Mouse (Mus musculus) lung, postnatal 14 days (tissue): Measurements from ENCODE around the gene Cpa4.
A peak's percentile ranks its signal among the peaks of the same experiment; 100 is the strongest.

ENCODE experiments used
- DNase-seq: peaks from one replicate; pipeline ENCODE4 v3.0.0; 2021

Cpa4 gene

GRCm38 (mm10) chr6:30568069-30568468 lies at the start of gene Cpa4:
Cpa4 (plus strand) TSS chr6:30568369.
- DNase-seq, result no peak

DNA sequence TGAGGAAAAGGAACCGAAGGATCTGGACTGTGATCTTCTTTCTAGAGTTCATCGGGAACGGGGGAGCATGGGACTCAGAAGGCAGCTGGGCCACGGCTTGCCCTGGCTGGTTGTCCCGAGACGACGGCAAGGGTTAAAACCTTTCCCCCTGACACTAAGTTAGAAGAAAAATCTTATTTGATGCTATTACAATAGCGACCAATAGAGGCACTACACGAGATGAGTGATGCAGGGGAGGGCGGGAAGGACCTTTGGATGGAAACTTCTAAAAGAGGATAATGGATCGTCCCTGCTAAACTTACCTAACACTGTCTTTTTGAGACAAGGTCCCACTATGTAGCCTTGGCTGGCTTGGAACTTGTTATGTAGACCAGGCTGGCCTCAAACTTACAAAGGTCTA lies 47.8 kb upstream of the Cpa4 start:
- DNase-seq, result no peak

DNA sequence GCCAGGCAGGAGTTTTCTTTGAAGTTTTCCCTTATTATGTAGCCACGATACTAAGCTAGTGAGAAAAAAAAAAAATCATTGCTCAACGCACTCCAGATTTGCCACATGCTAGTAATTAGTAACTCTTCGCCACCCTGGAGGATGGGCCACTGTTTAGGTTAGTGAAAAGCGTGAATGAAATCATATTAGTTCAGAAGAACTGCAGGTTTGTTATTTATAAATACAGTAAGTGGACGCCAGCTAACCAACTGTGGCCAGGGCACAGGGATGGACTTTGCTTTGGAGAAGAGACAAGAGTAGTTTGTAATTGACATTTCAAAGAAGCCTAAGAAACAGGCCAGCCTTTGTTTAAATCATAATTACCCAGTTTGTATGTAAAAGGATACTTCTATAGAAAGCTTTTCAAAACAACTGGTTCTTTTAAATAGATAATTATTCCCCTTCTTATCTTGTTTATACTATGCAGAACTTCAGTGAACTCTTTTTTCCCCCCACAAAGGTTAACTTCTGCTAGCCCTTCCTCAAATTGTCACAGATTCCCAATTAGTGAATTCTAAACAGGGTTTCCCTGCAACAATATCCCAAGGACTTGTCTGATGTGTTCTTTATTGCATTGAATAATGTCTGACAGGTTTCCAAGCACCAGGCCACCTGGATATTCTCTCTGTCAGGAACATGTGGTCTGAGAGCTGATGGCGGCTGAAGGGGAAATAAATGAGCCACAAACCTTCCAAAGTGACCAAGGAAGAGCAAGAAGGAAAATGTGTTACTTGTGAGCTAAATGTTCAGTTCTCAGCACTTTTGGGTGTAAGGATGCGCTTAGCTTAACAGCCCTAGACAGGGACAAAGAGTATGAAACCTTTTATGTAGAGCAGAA lies 42.5 kb upstream of the Cpa4 start:
- no peak for DNase-seq

- DNase-seq, result no peak
Measured at GRCm38 (mm10) chr6:30526586-30527515, 41.3 kb upstream of the Cpa4 start.

GRCm38 (mm10) chr6:30528800-30529199 lies 39.4 kb upstream of the Cpa4 start:
- no peak for DNase-seq

GRCm38 (mm10) chr6:30535340-30535739 lies 32.8 kb upstream of the Cpa4 start:
- DNase-seq, result peak; percentile 68

GRCm38 (mm10) chr6:30538240-30538639 lies 29.9 kb upstream of the Cpa4 start:
- DNase-seq, result no peak

DNA sequence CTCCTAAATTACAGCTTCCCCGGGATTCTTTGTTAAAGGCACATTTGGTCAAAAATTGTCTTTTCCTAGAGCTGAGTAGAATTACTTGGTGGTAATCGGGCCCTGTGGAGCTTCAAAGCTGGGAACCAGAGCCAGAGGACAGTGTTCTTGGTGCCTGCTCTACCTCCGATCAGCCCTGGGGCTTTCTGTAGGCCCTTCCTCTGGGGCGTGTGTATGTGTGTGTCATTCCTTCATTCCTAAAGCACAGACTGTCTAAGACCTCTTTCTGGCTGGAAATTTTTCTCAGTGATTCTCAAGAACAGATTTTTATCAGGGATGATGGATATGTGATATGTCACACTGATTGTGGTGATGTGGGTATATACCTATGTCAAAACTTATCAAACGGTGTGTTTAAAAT lies 29.4 kb upstream of the Cpa4 start:
- DNase-seq, result no peak

- no peak for DNase-seq
Measured at GRCm38 (mm10) chr6:30541009-30541799, 27.0 kb upstream of the Cpa4 start, which contains the start of gene Cpa2. Cpa2 (plus strand) TSS chr6:30541582.

DNA sequence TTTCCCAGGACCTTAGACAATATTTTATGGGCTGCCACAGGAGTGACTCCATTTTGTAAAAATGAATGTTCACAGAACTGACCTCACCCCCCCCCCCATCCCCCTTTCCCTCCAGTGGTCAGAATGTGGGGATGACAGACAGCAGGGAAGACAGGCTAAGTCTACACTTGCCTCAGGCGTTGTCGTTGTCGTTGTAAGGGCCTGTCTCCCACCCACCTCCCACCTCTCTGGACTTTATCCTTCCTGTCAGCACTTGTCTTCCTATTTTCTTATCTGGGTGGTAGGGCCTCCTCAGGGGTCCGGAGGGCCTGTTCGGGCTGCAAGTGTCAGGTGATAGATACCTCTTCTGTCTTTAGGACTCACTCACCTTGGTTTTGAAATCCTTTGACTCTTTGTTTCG lies 25.9 kb upstream of the Cpa4 start:
- DNase-seq, result no peak

GRCm38 (mm10) chr6:30543077-30543476 lies 25.1 kb upstream of the Cpa4 start:
- DNase-seq, result no peak

DNA sequence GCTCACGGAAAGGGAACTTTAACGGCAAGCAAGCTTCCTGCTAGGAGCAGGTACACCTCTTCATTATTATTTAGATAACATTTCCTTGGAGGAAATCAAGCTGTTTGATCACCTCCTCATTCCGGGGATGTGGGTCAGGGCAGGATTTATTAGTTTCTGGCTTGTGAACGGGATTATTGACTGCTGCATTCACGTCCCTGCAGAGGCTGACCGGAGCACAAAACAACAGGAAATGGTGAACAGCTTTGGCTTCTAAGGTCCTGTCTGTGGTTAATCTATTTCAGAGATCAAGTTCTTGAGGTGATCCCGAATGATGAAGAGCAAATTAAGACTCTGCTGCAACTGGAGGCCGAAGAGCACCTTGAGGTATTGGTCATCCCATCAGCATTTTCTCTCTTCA lies 24.3 kb upstream of the Cpa4 start:
- DNase-seq, result no peak

DNA sequence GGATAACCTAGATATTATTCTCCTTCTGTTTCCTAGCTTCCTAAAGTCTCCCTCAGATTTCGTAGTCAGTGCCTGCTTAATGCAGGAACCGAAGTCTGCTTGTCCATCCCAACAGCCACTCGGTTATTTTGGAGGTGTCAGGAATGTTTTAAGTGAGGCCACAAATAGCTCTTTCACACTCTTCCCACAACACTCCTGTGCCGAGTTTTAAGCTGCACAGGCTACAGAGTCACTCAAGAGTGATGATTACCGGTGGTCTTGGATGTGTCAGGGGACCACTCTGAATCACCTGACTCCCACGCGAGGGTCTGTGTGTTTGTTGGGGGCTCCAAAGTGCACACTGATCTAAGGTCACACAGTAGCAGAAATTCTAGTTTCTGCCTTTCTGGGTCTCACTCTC lies 22.5 kb upstream of the Cpa4 start:
- DNase-seq, result no peak

DNA sequence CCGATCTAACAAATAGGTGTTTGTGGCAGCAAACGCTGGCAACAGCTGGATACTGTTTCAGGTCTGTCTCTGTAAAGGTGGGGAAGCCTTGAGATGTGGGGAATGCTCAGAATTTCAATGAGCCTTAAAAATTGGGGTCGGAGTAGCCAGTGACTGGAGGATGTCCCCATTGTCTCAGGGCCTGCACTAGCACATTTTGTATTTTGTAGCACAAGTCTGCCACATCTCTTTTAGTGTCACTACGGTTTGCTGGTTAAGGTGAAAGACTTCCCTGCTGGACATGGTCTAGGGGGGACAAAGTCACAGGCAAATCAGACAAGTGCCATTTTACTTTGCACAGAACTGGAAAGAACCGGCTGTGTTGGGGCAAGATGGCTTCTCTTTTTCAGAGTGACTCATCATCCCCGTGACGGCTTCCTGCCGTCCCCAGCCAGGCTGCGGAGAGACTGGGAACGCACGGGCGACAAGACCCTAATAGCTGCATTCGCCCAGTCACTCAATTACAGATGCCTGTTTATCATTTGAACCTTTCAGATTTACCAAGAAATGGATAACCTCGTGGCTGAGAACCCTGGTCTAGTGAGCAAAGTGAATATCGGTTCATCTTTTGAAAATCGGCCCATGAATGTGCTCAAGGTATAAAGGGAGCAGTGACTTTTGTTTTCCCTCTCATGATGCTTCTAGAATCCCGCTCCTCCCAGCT lies 21.4 kb upstream of the Cpa4 start:
- DNase-seq, result no peak

DNA sequence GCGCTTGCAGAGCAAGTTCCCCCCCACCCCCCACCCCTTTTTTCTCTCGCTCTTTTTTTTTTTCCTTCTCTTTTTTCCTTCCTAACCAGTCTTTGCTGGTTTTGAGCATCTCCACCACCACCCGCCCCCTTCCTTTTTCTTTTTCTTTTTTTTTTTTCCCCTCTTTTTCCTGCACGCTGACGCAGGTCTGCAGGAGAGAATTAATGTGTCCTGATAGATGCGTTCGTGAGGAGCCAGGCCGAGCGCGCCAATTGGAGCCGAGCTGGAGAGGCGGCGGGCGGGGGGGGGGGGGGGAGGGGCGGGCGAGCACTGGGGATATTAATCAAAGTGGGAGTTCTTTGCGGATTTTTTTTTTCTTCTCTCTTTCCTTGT lies 20.9 kb upstream of the Cpa4 start:
- no peak for DNase-seq

DNA sequence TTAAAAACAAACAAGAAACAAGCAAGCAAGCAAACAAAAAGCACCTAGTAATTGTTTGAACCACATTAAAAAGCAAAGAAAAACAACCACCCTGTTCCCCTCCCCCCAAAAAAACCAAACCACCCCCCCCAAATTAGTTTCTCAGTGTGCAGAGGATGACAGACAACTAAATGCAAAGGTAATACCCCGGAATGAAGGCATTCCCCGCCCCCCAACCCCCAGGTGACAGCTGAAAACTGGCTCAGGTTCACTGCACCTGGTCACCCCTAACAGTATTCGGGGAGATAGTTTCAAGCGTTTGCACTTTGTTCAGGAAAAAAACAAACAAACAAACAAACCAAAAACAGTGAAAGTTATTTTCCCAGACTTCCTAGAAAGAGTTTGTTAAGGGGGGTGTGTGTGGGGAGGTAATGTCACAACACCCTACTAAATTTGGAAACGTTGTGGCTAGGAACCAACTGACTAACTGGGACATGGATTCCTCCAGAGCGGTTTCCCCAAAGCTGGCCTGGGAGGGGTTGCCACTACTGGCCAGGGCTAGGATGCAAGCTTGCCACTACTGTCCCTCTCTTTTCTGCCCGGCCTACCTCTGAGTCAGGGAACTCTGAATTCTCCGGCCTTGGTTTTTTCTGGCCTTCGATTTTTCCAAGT lies 20.4 kb upstream of the Cpa4 start:
- DNase-seq, result peak; percentile 47

DNA sequence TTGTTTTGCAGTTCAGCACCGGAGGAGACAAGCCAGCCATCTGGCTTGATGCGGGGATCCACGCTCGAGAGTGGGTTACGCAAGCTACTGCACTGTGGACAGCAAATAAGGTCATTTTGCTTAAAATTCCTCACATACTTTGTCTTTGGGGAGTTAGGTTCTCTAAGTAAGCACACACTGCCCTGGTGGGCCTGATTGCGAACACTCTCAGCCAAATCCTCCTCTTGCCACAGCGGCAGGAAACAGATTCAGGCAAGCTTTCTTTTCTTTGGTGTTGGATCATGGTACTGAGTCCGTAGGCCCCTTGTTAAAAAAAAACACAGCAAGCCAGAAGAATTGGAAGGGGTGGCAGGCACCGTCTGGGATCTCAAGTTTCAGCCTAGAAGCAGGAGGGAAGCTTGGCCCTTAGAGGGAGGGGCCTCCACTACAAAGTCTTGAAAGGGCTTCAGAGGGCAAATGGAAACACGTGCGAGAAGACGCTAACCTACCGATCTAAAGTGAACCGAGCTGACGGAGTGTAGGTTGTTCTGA lies 18.9 kb upstream of the Cpa4 start:
- DNase-seq, result no peak

DNA sequence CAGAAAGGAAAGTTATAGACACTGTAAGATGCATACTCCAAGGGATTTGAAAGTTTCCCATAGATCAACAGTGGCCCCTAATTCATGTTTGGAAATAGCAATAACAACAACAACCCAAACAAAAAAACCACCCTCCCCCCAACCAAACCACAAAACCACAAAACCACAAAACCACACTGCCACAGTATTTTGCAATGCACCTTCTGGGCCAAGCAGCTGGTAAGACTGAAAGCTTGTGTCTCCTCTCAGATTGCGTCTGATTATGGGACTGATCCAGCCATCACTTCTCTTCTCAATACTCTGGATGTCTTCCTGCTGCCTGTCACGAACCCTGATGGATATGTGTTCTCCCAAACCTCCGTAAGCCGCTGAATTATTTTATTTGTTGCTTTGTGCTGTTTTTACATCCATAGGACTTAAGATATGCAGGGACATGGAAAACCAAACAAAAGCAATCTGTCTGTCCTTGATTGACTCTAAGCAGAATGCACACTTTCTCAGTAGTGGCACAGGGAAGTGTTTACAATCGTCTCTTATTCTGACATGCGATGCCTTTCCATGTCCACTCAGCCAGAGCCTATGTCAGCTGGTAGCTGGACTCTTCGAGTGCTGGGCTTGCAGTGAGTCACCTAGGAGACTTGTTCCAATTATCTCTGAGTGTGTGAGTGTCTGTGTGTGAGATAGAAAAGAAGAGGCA lies 17.5 kb upstream of the Cpa4 start:
- no peak for DNase-seq

DNA sequence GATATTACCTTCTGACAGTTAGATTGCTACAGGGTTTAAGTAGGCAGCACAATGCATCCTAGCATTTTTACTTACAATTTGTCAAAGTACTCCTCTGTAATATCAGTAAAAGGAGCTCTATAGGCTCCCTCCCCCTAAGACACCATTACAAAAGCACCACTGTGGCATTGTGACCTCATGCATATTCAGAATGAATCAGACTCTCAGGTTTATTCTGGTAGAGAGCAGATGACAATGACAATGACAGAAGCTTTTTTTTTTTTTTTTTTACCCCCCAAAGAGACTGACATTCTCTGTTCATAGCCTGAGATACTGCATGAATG lies 17.0 kb upstream of the Cpa4 start:
- DNase-seq, result no peak

DNA sequence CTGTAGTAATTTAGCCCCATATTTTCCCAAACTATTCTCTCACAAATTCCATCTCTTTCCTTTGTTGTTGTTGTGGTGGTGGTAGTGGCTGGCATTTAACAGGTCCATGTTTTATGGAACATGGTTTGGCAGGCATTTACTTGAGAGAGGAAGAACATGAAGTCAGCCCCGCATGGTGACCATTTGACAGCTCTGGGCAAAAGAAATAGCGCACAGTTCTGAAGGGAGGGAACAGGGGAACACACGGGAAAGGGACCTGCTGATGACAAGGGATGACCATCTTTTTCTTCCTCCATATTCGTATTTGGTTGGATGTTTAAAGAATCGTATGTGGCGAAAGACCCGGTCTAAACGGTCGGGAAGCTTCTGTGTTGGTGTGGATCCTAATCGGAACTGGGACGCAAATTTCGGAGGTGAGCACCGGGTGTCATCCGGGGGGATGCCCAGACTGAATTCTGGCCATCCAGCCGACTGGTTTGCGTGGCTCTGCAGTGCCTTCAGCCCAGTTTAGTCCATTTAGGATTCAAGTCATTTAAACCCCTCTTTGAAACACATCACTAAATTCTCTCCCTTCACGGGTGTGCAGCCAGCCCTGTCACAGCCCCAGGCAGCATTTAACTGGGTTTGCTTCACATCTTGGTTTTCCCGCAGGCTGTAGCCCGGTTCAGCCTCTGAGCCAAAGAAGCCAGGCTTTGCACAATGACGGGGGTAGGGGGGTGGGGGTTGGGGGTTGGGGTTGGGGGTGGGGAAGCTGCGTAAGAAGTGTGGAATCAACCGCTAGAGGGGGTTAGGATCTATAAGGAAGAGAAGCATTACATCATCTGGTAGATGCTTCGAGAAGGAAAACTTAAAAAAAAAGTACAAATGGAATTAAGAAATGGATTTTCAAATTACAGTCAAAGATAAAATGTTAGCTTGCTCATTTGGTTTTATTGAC lies 16.3 kb upstream of the Cpa4 start:
- no peak for DNase-seq
